Mouse (Mus musculus) frontal cortex, postnatal 10 days (tissue): ENCODE data around the gene Fgfrl1.

Experiments
- DNase-seq, 2 experiments: peaks; one replicate each; pipeline ENCODE4 v3.0.0; 2022; ENCODE audit warnings: low spot score in 2 of 2, mixed read lengths in 1 of 2

Fgfrl1 gene

DNA sequence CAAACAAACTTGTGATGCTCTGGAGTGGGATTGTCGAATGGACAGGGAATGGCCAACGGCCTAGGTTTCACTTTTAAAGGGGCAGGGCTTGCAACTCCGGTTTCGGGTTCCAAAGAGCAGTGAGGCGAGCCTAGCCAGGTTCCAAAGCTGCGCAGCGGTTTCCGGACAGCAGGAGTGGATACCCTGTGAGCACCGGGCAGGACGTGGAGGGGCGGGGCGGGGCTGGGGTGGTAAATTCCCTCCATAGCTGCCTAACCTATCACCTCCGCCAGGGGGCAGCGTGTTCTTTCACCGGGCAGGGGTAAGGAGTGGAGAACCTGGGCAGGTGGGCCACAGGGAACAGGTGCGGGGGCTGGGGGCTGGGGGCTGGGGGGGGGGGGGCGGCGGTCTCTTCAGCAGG lies at the start of gene Fgfrl1:
TSS of gene Fgfrl1 (plus strand) at position 112 of the 400 bp plus-strand sequence.
- DNase-seq: no peak

- DNase-seq: no peak
Observed at GRCm38 (mm10) chr5:108643674-108644073, 48.5 kb upstream of the Fgfrl1 start.

DNA sequence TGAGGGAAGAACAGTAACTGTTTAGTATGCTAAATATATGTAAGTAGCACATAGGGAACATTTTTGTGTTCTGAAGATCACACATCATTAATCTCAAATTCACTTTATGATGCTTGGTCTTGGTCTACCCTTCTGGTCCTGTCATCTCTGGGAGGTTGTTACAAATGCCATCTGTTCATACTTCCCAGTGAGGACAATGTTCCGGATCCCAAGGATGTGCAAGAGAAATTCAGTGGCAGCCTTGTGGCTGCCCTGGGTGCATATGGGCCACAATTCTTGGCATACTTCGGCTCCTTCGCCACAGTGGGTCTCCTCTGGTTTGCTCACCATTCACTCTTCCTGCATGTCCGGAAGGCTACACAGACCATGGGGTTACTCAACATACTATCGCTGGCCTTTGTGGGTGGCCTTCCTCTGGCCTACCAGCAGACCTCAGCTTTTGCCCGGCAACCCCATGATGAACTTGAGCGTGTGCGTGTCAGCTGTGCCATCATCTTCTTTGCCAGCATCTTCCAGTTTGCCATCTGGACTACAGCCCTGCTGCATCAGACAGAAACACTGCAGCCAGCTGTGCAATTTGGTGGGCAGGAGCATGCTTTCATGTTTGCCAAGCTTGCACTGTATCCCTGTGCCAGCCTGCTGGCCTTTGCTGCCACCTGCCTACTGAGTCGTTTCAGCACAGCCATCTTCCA lies 46.4 kb upstream of the Fgfrl1 start:
- no peak for DNase-seq

- no peak for DNase-seq
Observed at GRCm38 (mm10) chr5:108646343-108646660, 45.9 kb upstream of the Fgfrl1 start.

- no peak for DNase-seq
Observed at GRCm38 (mm10) chr5:108647311-108647710, 44.9 kb upstream of the Fgfrl1 start.

- DNase-seq: no peak
Observed at GRCm38 (mm10) chr5:108647820-108648465, 44.2 kb upstream of the Fgfrl1 start.

GRCm38 (mm10) chr5:108648937-108649576 lies 43.1 kb upstream of the Fgfrl1 start:
- DNase-seq: no peak

GRCm38 (mm10) chr5:108650341-108650740 lies 41.8 kb upstream of the Fgfrl1 start:
- no peak for DNase-seq

GRCm38 (mm10) chr5:108651136-108651720 lies 41.0 kb upstream of the Fgfrl1 start:
- DNase-seq: no peak

- no peak for DNase-seq
Observed at GRCm38 (mm10) chr5:108651823-108652222, 40.4 kb upstream of the Fgfrl1 start.

DNA sequence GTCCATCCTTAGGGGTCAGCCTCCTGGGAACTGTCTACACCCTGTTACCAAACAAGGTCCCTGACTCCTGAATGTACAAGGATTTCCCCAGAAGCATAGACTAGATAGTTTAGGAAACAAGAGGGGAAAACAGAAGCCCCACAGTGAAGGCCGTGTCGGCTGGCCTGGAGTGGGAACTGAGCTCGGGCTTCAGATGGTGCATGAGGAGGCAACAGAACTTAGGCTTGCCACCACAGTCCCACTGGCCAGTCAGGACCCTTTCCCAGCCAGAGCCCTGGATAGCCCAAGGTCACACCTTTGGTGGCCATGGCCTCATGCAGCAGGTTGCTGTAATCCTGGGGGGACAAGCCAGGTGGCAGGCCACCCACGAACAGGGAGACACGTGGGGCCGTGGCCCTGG lies 38.8 kb upstream of the Fgfrl1 start:
- no peak for DNase-seq

DNA sequence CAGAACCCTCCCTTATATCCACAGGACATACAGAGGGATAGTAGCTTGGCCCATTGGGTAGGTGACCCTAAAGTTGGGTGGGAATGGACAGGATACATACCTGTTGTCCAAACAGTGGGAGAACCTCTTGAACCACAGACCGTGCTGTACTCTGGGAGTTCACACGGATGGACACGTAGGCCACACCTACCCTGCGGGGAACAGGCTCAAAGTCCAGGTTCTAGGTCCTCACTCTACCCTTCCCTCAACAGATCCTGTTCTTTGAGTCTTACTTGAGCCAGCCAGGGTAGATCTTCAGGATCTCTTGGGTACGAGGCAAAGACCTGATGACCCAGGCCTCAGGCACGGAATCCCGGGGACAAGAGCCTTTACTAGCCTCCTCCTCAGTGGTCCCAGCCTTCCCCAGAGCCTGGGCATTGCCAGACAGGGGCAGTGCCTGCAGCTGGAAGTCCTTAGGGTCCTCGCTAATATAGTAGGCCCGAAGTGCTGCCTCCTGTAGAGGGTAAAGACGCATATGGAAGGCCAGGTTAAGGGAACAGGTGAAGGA lies 37.7 kb upstream of the Fgfrl1 start:
- DNase-seq: no peak

DNA sequence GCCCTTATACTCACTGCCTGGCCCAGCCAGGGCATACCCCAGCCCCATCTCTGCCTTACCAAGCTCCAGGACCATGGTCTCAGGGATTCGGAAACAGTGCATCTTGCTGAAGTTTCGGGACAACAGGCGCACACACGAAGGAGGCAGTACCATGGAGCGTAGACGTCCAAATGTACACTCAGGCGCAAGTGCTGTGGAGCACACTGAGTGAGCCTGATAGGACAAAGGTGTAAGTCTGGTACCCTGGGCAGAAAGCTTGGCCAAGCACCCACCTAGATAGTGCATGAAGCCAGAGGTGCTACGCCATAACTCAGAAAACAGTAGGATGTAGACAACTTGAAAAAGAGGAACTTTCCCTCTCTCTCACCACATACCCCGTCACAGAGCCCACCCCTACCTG lies 36.8 kb upstream of the Fgfrl1 start:
- DNase-seq: no peak

- no peak for DNase-seq
Observed at GRCm38 (mm10) chr5:108655891-108656650, 36.1 kb upstream of the Fgfrl1 start.

- no peak for DNase-seq
Observed at GRCm38 (mm10) chr5:108657406-108657805, 34.8 kb upstream of the Fgfrl1 start.

GRCm38 (mm10) chr5:108658611-108659010 lies 33.6 kb upstream of the Fgfrl1 start:
- DNase-seq: no peak

GRCm38 (mm10) chr5:108659698-108660631 lies 32.2 kb upstream of the Fgfrl1 start, which contains the start of gene Idua:
TSS of gene Idua (plus strand) at chr5:108660331.
- peak in 1 of 2 experiments; percentile 29 for DNase-seq

- peak; percentile 86 to 91 for DNase-seq
Observed at GRCm38 (mm10) chr5:108660632-108661268, 31.4 kb upstream of the Fgfrl1 start.

- DNase-seq: no peak
Observed at GRCm38 (mm10) chr5:108662772-108663171, 29.4 kb upstream of the Fgfrl1 start.

DNA sequence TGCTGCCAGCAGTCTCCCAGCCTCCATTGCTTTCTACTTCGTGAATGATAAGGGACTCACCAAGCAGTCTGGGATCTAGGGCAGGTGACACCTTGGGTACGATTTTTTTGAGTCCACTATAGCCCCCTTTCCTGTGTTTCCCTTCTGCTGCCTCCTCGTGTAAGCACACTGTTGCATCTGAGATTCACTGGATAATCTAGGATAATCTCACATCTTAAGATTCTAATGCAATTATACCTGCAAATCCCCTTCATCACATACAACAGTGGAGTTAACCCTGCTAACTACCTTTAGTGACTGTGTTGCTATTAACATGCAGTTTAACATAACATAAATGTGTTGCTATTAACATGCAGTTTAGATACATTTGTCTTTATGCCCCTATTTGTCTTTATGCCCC lies 27.1 kb upstream of the Fgfrl1 start:
- no peak for DNase-seq
